Mouse (Mus musculus) left cerebral cortex, adult 11 months (tissue): ENCODE results near the gene AL732309.1.
A peak's percentile ranks its signal among the peaks of the same experiment; 100 is the strongest.

Experiments
- DNase-seq: peaks from one replicate; pipeline ENCODE4 v3.0.0; 2022; ENCODE audit warnings: low spot score

Gene AL732309.1

GRCm38 (mm10) chr2:25246183-25247072 lies at the start of gene AL732309.1:
TSS of gene AL732309.1 (minus strand) at chr2:25246863.
- no peak for DNase-seq

GRCm38 (mm10) chr2:25293706-25294105 lies 47.0 kb upstream of the AL732309.1 start:
- DNase-seq = no peak

GRCm38 (mm10) chr2:25292856-25293255 lies 46.2 kb upstream of the AL732309.1 start:
- no peak for DNase-seq

- DNase-seq = no peak
These were observed 45.4 kb upstream of the AL732309.1 start for GRCm38 (mm10) chr2:25292054-25292544.

GRCm38 (mm10) chr2:25291184-25292053 lies 44.8 kb upstream of the AL732309.1 start:
- DNase-seq = no peak

GRCm38 (mm10) chr2:25290816-25291130 lies 44.1 kb upstream of the AL732309.1 start:
- DNase-seq = no peak

- DNase-seq = no peak
These were observed 43.6 kb upstream of the AL732309.1 start for GRCm38 (mm10) chr2:25290101-25290815.

GRCm38 (mm10) chr2:25289651-25290050 lies 43.0 kb upstream of the AL732309.1 start, which contains the start of gene Lrrc26:
TSS of gene Lrrc26 (plus strand) at chr2:25289915.
- no peak for DNase-seq

- DNase-seq = no peak
These were observed 42.2 kb upstream of the AL732309.1 start for GRCm38 (mm10) chr2:25288734-25289345.

GRCm38 (mm10) chr2:25287927-25288649 lies 41.4 kb upstream of the AL732309.1 start, which contains the start of gene Tmem210:
TSS of gene Tmem210 (plus strand) at chr2:25288145.
- no peak for DNase-seq

- DNase-seq = no peak
These were observed 40.4 kb upstream of the AL732309.1 start for GRCm38 (mm10) chr2:25286837-25287636.

GRCm38 (mm10) chr2:25286314-25286713 lies 39.7 kb upstream of the AL732309.1 start:
- DNase-seq = no peak

GRCm38 (mm10) chr2:25285551-25285950 lies 38.9 kb upstream of the AL732309.1 start:
- DNase-seq = no peak

- DNase-seq = no peak
These were observed 32.5 kb upstream of the AL732309.1 start for GRCm38 (mm10) chr2:25278928-25279882.

GRCm38 (mm10) chr2:25273010-25273409 lies 26.3 kb upstream of the AL732309.1 start:
- DNase-seq = no peak

GRCm38 (mm10) chr2:25272515-25272914 lies 25.9 kb upstream of the AL732309.1 start:
- DNase-seq = no peak

- peak; percentile 96 for DNase-seq
These were observed 25.3 kb upstream of the AL732309.1 start, which contains the start of the genes Ssna1 and Anapc2 for GRCm38 (mm10) chr2:25271827-25272511. TSS of gene Ssna1 (minus strand) at chr2:25272438. TSS of gene Anapc2 (plus strand) at chr2:25272478.

GRCm38 (mm10) chr2:25267746-25268309 lies 21.2 kb upstream of the AL732309.1 start:
- DNase-seq = no peak
